Mouse (Mus musculus): ENCODE data around the gene Il12rb1.

GRCm38 (mm10) chr8:70812055-70812454 lies 3.8 kb downstream of the Il12rb1 start:
- TF ChIP-seq CTCF (IDR thresholded peaks at IDR 0.05; ENCODE audit: low read depth) (no peak), EP300 (optimal IDR thresholded peaks at IDR 0.05) (no peak)
